In genomic region chr17:47580962-47581361, GRCm38 (mm10) we compare ENCODE assay signal across 18 mouse cellular contexts.
"Had no signal": no experiment of that assay in that cellular context is flagged by ENCODE, and none has a peak within 500 bp of the region (broad histone marks: within the 10 kb centered on the region; RNA-seq: fewer than 3 reads in every experiment).

No protein-coding gene starts in this region.

- H3K36me3 ChIP-seq: limb, embryonic 13.5 days; liver, embryonic 12.5 days; liver, embryonic 15.5 days had no signal

- H3K4me3 ChIP-seq: layer of hippocampus, adult 2 months; limb, embryonic 13.5 days; liver, embryonic 12.5 days; liver, embryonic 15.5 days had no signal

- H3K27me3 ChIP-seq: limb, embryonic 13.5 days; liver, embryonic 12.5 days; liver, embryonic 15.5 days had no signal

- ATAC-seq: liver, embryonic 12.5 days had no signal

- H3K9me3 ChIP-seq: limb, embryonic 13.5 days; liver, embryonic 12.5 days; liver, embryonic 15.5 days had no signal

- H3K4me2 ChIP-seq: limb, embryonic 13.5 days; liver, embryonic 12.5 days; liver, embryonic 15.5 days; midbrain, embryonic 11.5 days had no signal

- DNase-seq: kidney, adult 9 months; kidney, postnatal 25 days; layer of hippocampus, postnatal 36 days; left cerebral cortex, postnatal 4 days; liver; lung, adult 2 months; lung, postnatal 14 days; lung, postnatal 4 days; midbrain, embryonic 14.5 days; thymus, adult 18-20 months; thymus, postnatal 14 days; thymus, postnatal 4 days had no signal

- H3K27ac ChIP-seq: kidney, postnatal 0 days; layer of hippocampus, adult 2 months; limb, embryonic 13.5 days; liver, embryonic 12.5 days; liver, embryonic 15.5 days had no signal

- H3K4me1 ChIP-seq: limb, embryonic 13.5 days had no signal

- H3K9ac ChIP-seq: limb, embryonic 13.5 days; liver, embryonic 12.5 days; liver, embryonic 15.5 days had no signal
